Mouse (Mus musculus) kidney, adult 11 months (tissue): ENCODE measurements around the gene Sytl5.

Experiments used
- DNase-seq: peaks from one replicate; pipeline ENCODE4 v3.0.0; 2022

Gene Sytl5

DNA sequence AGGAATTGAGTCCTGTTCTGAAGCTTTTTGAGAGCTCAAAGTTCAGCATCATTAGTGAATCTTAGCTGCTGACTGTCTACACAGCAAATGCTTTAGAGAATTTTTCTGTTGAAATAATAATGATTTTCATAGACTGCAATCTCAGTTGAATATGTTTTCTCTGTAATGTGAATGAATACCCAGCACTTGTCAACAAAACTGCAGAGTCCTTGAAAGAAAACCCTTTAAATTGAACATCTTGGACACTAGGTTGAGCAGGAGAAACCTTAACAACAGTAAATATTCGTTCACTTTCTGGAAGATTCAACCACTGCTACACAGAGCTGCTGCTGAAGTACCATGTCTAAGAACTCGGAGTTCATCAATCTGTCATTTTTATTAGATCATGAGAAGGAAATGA is at the start of gene Sytl5:
Sytl5 (plus strand) TSS at position 301 of the 400 bp plus-strand sequence.
- DNase-seq = no peak

DNA sequence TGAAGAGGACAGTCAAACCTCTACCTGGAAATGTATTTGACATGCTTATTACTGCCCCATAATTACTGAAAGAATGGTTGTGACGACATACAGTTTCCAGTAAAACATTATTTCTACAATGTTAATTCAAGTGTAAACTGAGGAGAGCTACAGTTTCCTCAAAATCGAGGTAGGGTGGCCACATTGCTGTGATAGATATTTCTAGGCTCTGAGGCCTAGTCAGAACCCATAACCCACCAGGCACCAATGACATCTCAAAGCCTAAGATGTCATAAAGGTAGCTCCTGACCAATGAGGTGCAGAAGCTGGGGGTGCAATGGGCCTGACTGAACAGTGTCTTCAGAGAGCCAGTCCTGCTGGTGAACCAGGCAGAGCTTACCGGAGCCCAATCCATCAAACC is 38.8 kb upstream of the Sytl5 start, which contains the start of gene Hypm:
Hypm (plus strand) TSS at position 301 of the 400 bp plus-strand sequence.
- no peak for DNase-seq

DNA sequence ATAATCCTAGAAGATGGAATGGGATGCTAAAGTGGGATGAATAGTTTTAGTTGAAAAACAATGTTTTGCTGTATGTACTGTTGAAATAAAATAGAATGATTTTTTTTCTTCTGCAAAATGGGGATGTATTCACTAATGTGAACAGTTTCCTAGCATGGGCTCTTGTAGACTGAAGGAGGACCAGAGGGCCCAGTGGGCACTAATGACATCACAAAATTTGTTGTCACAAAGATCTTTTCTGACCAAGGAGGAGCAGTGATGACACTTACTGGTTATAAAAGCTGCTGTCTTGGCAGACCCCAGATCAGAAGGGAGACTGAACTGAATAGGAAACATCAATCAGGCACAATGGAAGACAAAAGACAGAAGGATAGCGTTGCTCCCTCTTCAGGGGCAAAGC is 36.0 kb upstream of the Sytl5 start, which contains the start of gene H2al3:
H2al3 (plus strand) TSS at position 301 of the 400 bp plus-strand sequence.
- DNase-seq = no peak

DNA sequence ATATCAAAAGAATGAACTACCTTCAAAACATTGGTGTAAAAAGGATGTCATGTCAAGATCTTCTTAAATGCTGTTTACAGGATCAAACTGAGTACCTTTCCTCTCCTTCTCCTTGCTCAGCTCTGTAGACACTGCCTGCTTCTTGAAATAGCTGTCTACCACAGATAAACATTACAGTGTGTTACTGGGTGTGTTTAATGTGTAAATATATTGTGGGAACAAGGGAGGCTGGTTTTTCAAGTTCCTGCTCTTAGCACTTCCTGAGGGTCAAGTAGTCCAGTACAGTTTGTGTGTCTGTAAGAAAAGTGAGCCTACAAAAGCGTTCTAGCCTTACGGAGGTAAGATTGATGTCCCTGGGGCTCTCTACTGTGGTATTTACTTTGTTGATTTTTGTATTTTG is 23.6 kb upstream of the Sytl5 start:
- DNase-seq = no peak

DNA sequence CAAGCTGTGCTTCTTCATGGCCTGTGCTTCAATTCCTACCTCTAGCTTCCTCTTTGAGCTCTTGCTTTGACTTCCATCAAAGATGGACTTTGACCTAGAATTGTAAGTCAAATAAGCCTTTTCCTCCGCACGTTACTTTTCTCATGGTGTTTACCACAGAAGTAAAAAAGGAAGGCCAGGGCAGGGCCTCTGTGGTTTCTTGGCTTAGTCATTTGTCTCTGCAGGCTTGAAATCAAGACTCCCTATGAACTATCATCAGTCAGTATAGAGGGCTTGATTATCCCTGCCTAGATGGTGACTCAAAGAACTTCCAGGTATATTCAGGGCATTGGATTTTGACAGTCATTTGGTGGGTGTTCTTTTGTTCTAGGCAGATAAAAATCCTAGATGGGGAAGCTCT is 9.9 kb upstream of the Sytl5 start:
- DNase-seq = no peak

DNA sequence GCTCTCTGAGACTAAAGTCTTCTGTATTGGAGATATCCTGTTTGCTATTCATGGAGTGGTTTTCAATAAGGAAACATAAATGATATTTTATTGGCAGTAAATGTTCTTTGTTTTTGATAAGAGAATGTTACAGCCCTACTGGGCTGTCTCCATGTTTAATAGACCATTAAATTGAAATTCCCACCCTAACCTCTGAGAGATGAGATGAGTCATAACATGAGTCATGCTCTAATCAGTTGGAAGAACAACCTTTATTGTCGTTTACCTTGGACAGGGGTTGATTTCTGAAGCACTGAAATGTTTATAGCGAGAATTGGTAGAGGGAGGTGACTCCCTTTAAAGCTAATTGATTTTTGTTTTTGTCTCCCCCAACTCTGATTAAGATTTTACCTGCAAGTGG is 24.1 kb downstream of the Sytl5 start:
- DNase-seq = no peak

DNA sequence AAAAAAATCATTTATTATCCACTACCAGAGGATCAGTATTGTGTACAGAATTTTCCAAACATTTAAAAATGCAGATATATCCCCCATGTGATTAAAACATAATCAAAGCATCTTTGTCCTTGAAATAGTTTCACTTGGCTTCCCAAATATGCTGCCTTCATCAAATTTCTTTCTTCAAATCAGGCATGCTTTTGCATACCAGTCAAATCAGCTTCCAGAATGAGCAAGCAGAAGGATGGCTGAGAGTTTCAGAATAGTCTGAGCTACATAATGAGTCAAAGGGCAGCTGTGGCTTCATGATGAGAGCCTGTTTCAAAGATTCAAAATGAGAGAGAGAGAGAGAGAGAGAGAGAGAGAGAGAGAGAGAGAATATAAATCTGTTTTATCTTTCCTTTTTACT is 48.4 kb downstream of the Sytl5 start:
- DNase-seq = no peak

DNA sequence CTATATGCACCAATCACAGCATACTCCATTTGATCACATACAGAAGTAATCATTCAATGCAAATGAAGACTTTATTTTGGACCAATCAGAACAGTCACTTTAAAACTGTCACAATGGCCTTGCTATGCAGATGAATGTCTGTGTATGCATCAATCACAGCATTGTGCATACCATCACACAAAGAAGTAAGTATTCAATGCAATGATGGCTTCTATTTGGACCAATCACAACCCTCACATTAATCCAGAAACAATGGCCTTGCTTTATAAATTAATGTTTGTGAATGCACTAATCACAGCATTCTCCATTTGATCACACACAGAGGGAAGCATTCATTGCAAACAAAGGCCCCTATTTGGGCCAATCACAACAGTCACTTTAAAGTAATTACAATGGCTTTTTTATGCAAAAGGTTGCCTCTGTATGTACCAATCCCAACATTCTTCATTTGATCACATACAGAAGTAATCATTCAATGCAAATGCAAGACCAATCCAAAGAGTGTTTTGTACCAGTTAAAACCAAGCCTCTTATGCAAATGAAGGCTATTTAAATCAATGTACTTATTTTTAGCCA is 98.8 kb downstream of the Sytl5 start:
- DNase-seq = no peak

DNA sequence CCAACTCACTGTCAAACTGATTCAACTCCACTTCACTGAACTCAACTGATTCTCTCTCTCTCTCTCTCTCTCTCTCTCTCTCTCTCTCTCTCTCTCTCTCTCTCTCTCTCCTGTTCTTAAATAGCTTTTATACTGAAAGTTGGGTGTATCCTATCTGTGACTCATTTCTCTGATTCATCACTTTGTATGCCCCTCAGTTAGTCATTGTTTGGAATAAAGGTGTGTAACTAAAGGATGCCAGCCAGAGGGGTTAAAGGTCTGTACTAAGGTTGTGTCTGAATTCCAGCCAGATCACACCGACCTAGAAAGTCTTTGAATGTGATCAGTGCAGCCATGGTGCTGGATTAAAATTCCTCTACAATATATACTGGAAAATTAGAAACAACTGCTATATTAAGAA is 115.3 kb downstream of the Sytl5 start:
- no peak for DNase-seq

DNA sequence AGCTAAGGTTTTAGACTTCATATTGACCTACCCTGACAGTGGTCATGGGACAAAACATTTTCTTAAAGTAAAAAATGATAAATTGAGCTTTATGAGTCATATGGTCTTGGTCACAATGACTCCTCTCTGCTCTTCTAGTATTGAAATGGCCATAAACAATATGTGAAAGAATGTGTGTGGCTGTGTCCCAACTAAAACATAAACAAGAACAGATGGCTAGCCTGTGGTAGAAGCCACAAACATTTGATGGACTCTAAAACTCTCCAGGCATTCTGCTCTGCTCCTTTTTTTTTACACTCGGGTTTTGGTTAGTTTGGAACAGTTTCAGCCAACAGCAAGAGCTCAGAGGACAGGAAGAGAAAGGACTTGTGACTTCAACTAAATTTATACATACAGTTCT is 120.5 kb downstream of the Sytl5 start:
- no peak for DNase-seq

DNA sequence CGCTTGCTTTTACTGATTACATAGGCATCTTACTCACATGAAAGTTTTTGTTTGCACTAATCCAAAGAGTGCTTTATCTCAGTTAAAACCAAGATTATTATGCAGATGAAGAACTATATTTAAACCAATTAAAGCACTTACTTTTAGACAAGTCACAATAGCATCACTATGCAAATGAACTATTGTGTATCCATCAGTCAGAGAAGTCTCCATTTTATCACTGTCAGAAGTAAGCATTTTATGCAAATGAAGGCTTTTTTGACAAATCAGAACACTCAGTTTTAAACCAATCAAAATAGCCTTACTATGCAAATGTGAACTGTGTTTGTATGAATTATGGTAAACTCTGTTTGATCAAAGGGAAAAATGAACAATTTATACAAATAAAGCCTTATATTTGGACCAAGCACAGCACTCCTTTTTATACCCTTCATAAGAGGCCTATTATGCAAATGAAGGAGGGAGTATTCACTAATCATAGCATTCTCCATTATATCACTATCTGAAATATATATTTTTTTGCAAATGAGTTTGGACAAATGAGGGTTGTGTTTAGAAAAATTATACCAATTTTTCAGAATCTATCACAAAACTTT is 122.4 kb downstream of the Sytl5 start:
- no peak for DNase-seq

DNA sequence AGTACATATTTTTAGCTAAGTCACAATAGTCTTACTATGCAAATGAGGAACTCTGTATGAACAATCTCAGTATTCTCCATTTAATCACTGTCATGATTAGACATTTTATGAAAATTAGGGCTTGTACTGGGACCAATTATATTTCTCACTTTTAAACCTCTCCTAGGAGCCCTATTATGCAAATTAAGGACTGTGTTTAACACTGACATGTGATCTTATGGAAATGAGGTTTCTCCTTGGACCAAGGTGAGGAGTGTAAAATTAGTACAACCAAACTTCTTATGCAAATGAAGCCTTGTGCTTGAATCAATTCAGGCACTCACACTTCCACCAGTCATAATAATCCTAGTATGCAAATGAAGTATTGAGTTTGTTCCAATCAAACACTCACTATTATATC is 124.8 kb downstream of the Sytl5 start:
- DNase-seq = no peak

DNA sequence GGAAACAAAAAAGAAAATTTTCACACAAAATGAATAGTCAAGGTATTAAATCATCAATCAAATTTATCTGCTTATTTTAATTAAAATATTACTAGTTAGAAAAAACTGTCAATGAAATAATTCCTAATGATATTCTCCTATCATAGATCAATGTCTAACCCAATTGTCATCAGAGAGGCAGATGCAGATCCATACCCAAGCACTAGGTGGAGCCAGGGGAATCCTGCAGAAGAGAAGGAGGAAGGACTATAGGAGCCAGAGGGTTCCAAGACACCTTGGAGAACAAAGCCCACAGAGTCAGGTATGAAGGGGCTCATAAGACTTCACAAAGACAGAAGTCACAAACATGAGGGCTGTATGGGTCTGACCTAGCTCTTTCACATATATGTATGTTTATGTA is 149.2 kb downstream of the Sytl5 start:
- no peak for DNase-seq
